Mouse (Mus musculus) heart, adult 2 months (tissue): Measurements from ENCODE around the gene Psmc6. TPM values are rescaled to one million over a fixed set of nuclear protein-coding genes. Genes with fewer than 3 reads are reported as not detected.

Experiments
- DNase-seq, 2 experiments: peaks; one replicate each; pipeline ENCODE4 v3.0.0; 2021
- H3K27ac ChIP-seq: fragments of 200-600 bp; 2 replicates; pipeline ENCODE4 v1.8.1; 2022
- H3K27me3 ChIP-seq: fragments of 200-500 bp; 2 replicates; pipeline ENCODE4 v1.6.1; 2012; ENCODE audit warnings: mild to moderate bottlenecking, low read length, inconsistent platforms, mixed read lengths; ENCODE audit not compliant: control insufficient read depth, insufficient read depth
- H3K36me3 ChIP-seq: fragments of 200-500 bp; 2 replicates; pipeline ENCODE4 v1.6.1; 2012; ENCODE audit warnings: low read length, inconsistent platforms; ENCODE audit not compliant: control insufficient read depth, insufficient read depth
- H3K4me1 ChIP-seq: fragments of 200-500 bp; 2 replicates; pipeline ENCODE4 v1.6.1; 2011; ENCODE audit warnings: low read length; ENCODE audit not compliant: control insufficient read depth, insufficient read depth
- H3K4me3 ChIP-seq: fragments of 200-600 bp; 2 replicates; pipeline ENCODE4 v1.8.1; 2022
- H3K79me2 ChIP-seq: fragments of 200-500 bp; replicated peaks from 2 replicates; pipeline ENCODE4 v1.6.1; 2012; ENCODE audit warnings: mild to moderate bottlenecking, inconsistent platforms, low read length, moderate library complexity, mixed read lengths; ENCODE audit not compliant: control insufficient read depth, insufficient read depth
- H3K9ac ChIP-seq: fragments of 200-500 bp; 2 replicates; pipeline ENCODE4 v1.6.1; 2012; ENCODE audit warnings: low read depth, mild to moderate bottlenecking, control low read depth, inconsistent platforms, low read length, mixed read lengths
- CTCF ChIP-seq: fragments of 200-600 bp; IDR thresholded peaks from 2 replicates; pipeline ENCODE4 v1.8.1; 2022; ENCODE audit warnings: antibody characterized with exemption, mild to moderate bottlenecking, moderate library complexity
- EP300 ChIP-seq: fragments of 200-500 bp; IDR thresholded peaks from 2 replicates; pipeline ENCODE4 v1.6.1; 2011; ENCODE audit warnings: low read depth, low read length, control low read depth; ENCODE audit not compliant: insufficient read depth
- POLR2A ChIP-seq: fragments of 200-500 bp; IDR thresholded peaks from 2 replicates; pipeline ENCODE4 v1.6.1; 2011; ENCODE audit warnings: mild to moderate bottlenecking, low read depth, low read length, control low read depth; ENCODE audit not compliant: insufficient read depth
- WGBS: fragments of 180-500 bp; shearing (Covaris S2); methylation state at CpG from one replicate; pipeline ENCODE4 v1.1.7; 2018; 5-methylcytosine and 5-hydroxymethylcytosine counted together
- intact Hi-C: fragments of 180-260 bp; cut with DNase I; formaldehyde crosslinking; loops from one replicate; pipeline ENCODE4 v1.15.1; 2025
- long read RNA-seq: library from polyadenylated mRNA; stranded (forward); transcript quantifications from one replicate; pipeline ENCODE4 v2.0.0, GENCODE M21; 2021
- polyA plus RNA-seq: library from polyadenylated mRNA; depleted of rRNA; stranded (reverse); fragments of >200 nt; gene quantifications from 2 replicates; pipeline ENCODE4 v1.2.3, GENCODE M21; 2012; rRNA removed
- total RNA-seq, 2 experiments: library from RNA; stranded (reverse); gene quantifications; 2 replicates each; pipeline ENCODE4 v1.2.3; 2021

The Psmc6 gene
- 10 to 100 TPM; 89.7 to 93.7 TPM for total RNA-seq
- polyA plus RNA-seq, result 46.3 and 116 TPM in 2 replicates
- long read RNA-seq, transcript Psmc6-201 (14 exons, 2,234 nt), result major isoform, 72 of 73 reads
- long read RNA-seq, partial matches to known transcripts, result 0 of 73 reads
- long read RNA-seq, other reads (novel, unspliced or antisense), result 1 of 73 reads

- H3K9ac ChIP-seq, result peak within 1 kb of the TSS; percentile 82
- WGBS, result under 1% methylated on average over 44 of the region's 44 CpGs
- intact Hi-C loops, result loop anchor here (1.0 to 5.0 kb wide), 2 partner anchors 21 to 58 kb away; no protein-coding TSS in a partner anchor
- H3K27ac ChIP-seq, result peak within 1 kb of the TSS; percentile 85
- peak; percentile 92 to 95 for DNase-seq
- H3K79me2 ChIP-seq, result no peaks in the 10 kb centered on the region
- no peaks in the 10 kb centered on the region for H3K4me1 ChIP-seq
- H3K4me3 ChIP-seq, result peak within 1 kb of the TSS; percentile 84
- H3K27me3 ChIP-seq, result no peaks in the 10 kb centered on the region
- peaks cover 24% of the 10 kb centered on the region for H3K36me3 ChIP-seq
- TF ChIP-seq EP300 (0 out of 2 replicates have a peak, but pooled peaks have one; percentile 62), CTCF (peak; percentile 90), POLR2A (peak; percentile 87)
Measured at GRCm38 (mm10) chr14:45329589-45330181, at the start of gene Psmc6. Psmc6 (plus strand) TSS chr14:45329788.

- no peak for DNase-seq
- Histone ChIP-seq H3K9ac (no peak overlapping the region), H3K4me1 (no peaks in the 10 kb centered on the region), H3K36me3 (no peaks in the 10 kb centered on the region), H3K79me2 (no peaks in the 10 kb centered on the region), H3K27me3 (no peaks in the 10 kb centered on the region), H3K4me3 (no peak overlapping the region), H3K27ac (no peak overlapping the region)
- TF ChIP-seq POLR2A (no peak), EP300 (no peak), CTCF (no peak)
- 85% methylated on average over 3 of the region's 3 CpGs for WGBS
- intact Hi-C loops, result no loop called here
Measured at GRCm38 (mm10) chr14:45282066-45282465, 47.5 kb upstream of the Psmc6 start.

GRCm38 (mm10) chr14:45291608-45292007 lies 38.0 kb upstream of the Psmc6 start:
- no peak for DNase-seq
- Histone ChIP-seq H3K79me2 (no peaks in the 10 kb centered on the region), H3K4me1 (no peaks in the 10 kb centered on the region), H3K27ac (no peak overlapping the region), H3K9ac (no peak overlapping the region), H3K4me3 (no peak overlapping the region), H3K27me3 (no peaks in the 10 kb centered on the region), H3K36me3 (no peaks in the 10 kb centered on the region; the same call in 1 of the 2 replicates)
- TF ChIP-seq POLR2A (no peak), EP300 (no peak), CTCF (no peak)
- intact Hi-C loops, result no loop called here
- 65% methylated on average over 4 of the region's 4 CpGs for WGBS

DNA sequence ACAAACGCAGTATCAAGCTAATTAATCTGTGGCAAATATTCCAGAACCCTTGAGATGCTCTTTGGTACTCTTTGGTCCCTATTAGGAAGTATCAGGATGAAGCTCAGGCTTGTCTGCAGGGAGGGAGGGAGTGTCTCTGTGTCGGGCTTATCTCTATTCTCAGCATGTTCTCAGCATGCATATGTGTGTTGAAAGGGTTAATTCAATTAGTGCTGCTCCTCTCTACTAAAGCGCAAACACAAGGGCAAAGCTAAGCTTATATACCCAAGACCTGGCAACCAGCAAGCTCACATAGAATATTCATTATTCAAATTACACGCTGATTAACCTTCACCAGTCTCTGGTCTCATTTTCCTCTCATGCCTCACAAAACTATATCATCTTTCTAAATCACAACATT lies 25.6 kb upstream of the Psmc6 start:
- H3K36me3 ChIP-seq, result no peaks in the 10 kb centered on the region; the same call in 1 of the 2 replicates
- no peaks in the 10 kb centered on the region for H3K79me2 ChIP-seq
- H3K27ac ChIP-seq, result no peak overlapping the region
- no peaks in the 10 kb centered on the region for H3K27me3 ChIP-seq
- WGBS, result 74% methylated on average over 4 of the region's 4 CpGs
- no peaks in the 10 kb centered on the region for H3K4me1 ChIP-seq
- no peak overlapping the region for H3K4me3 ChIP-seq
- no peak for DNase-seq
- no peak for TF ChIP-seq POLR2A
- no peak for TF ChIP-seq CTCF
- TF ChIP-seq EP300, result no peak
- intact Hi-C loops, result no loop called here
- H3K9ac ChIP-seq, result no peak overlapping the region

DNA sequence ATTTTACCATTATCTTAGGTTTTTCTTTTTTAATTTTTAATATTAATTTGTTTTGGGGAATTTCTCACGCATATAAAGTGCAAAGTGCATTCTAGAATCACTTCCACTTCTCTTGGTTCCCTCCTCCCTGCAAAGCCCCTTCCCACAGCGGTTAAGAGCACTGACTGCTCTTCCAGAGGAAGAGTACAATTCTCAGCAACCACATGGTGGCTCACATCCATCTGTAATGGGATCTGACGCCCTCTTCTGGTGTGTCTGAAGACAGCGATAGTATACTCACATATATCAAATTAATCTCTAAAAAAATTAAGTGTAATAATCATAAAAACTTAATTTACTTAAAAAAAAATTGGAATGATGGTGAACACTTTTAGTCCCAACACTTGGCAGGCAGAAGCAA lies 25.2 kb upstream of the Psmc6 start:
- TF ChIP-seq EP300, result no peak
- no peak for TF ChIP-seq POLR2A
- TF ChIP-seq CTCF, result peak; percentile 25; the same call in 1 of the 2 replicates
- no peak overlapping the region for H3K4me3 ChIP-seq
- intact Hi-C loops, result no loop called here
- no peak overlapping the region for H3K27ac ChIP-seq
- no peaks in the 10 kb centered on the region for H3K27me3 ChIP-seq
- no peak overlapping the region for H3K9ac ChIP-seq
- no peaks in the 10 kb centered on the region for H3K79me2 ChIP-seq
- H3K36me3 ChIP-seq, result no peaks in the 10 kb centered on the region; the same call in 1 of the 2 replicates
- no peaks in the 10 kb centered on the region for H3K4me1 ChIP-seq
- no peak for DNase-seq
- 77% methylated on average over 4 of the region's 4 CpGs for WGBS

DNA sequence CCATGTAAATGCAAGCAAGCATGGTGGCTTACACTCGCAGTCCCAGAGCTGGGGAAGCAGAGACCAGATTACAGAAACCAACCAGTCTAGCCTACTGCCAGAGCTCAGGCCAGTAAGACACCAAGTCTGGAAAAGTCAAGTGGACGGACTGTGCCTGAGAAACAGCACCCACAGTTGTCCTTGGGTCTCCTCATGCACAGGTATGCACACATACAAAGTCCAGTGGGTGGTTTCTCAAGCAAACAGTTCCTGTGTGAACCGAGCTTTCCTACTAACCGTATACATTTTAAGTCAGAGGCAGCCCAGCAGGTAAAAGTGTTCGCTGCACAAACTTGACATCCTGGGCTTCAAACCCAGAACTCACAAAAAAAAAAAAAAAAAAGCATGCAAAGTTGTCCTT lies 23.7 kb upstream of the Psmc6 start:
- TF ChIP-seq CTCF (no peak), EP300 (no peak), POLR2A (no peak)
- no peaks in the 10 kb centered on the region for H3K27me3 ChIP-seq
- no peak for DNase-seq
- no peak overlapping the region for H3K4me3 ChIP-seq
- intact Hi-C loops, result no loop called here
- no peaks in the 10 kb centered on the region; the same call in 1 of the 2 replicates for H3K79me2 ChIP-seq
- H3K4me1 ChIP-seq, result peaks cover 3% of the 10 kb centered on the region; the same call in 1 of the 2 replicates
- no peaks in the 10 kb centered on the region; the same call in 1 of the 2 replicates for H3K36me3 ChIP-seq
- no peak overlapping the region for H3K9ac ChIP-seq
- WGBS, result 93% methylated on average over 5 of the region's 5 CpGs
- H3K27ac ChIP-seq, result no peak overlapping the region
